Mouse (Mus musculus): ENCODE data around the gene Npas2.

- TF ChIP-seq CTCF (IDR thresholded peaks at IDR 0.05; ENCODE audit: extremely low read depth, insufficient read depth, insufficient read length, insufficient replicate concordance) (no peak), POLR2A (IDR thresholded peaks at IDR 0.05; ENCODE audit: low read depth, low read length) (no peak)
Measured at GRCm38 (mm10) chr1:39307291-39307690, 113.8 kb downstream of the Npas2 start.

Data from spleen, adult 2 months (tissue).